Mouse (Mus musculus) midbrain, embryonic 14.5 days (tissue): Measurements from ENCODE around the gene Serp1. TPM values are rescaled to one million over a fixed set of nuclear protein-coding genes. Genes with fewer than 3 reads are reported as not detected.

Source experiments
- ATAC-seq: fragments of 200-750 bp; cut with Nextera tagmentation; 2 replicates; pipeline ENCODE4 v1.8.0; 2017; ENCODE audit warnings: moderate number of reproducible peaks, moderate library complexity; ENCODE audit not compliant: low FRiP score, low TSS enrichment
- DNase-seq: peaks from one replicate; pipeline ENCODE4 v3.0.0-alpha.2; 2015
- H3K27ac ChIP-seq: fragments of 300-500 bp; sonication (generic); replicated peaks from 2 replicates; pipeline ENCODE4 v1.5.1; 2014; ENCODE audit warnings: mild to moderate bottlenecking, low read depth, low read length, moderate library complexity
- H3K27me3 ChIP-seq: fragments of 300-500 bp; sonication (generic); 2 replicates; pipeline ENCODE4 v1.6.1; 2014; ENCODE audit warnings: low read length, control low read depth, mixed read lengths; ENCODE audit not compliant: control insufficient read depth, insufficient read depth
- H3K36me3 ChIP-seq: fragments of 300-500 bp; sonication (generic); 2 replicates; pipeline ENCODE4 v1.6.1; 2014; ENCODE audit warnings: low read length, control low read depth; ENCODE audit not compliant: control insufficient read depth, insufficient read depth
- H3K4me1 ChIP-seq: fragments of 300-500 bp; sonication (generic); 2 replicates; pipeline ENCODE4 v1.6.1; 2014; ENCODE audit warnings: mild to moderate bottlenecking, antibody characterized with exemption, low read length, control low read depth; ENCODE audit not compliant: control insufficient read depth, insufficient read depth
- H3K4me2 ChIP-seq: fragments of 300-500 bp; sonication (generic); 2 replicates; pipeline ENCODE4 v1.6.1; 2014; ENCODE audit warnings: mild to moderate bottlenecking, low read length, moderate library complexity
- H3K4me3 ChIP-seq: fragments of 300-500 bp; sonication (generic); replicated peaks from 2 replicates; pipeline ENCODE4 v1.5.1; 2014; ENCODE audit warnings: low read depth, low read length
- H3K9ac ChIP-seq: fragments of 300-500 bp; sonication (generic); replicated peaks from 2 replicates; pipeline ENCODE4 v1.6.1; 2014; ENCODE audit warnings: mild to moderate bottlenecking, low read length, moderate library complexity
- H3K9me3 ChIP-seq: fragments of 300-500 bp; sonication (generic); 2 replicates; pipeline ENCODE4 v1.6.1; 2016; ENCODE audit warnings: low read length, control low read depth, mixed read lengths; ENCODE audit not compliant: control insufficient read depth
- WGBS: fragments of 180-500 bp; shearing (Covaris S2); extraction: QIAGEN DNeasy Blood & Tissue Kit; methylation state at CpG from one replicate; pipeline ENCODE4 v1.1.7; 2014; 5-methylcytosine and 5-hydroxymethylcytosine counted together
- polyA plus RNA-seq: library from polyadenylated mRNA; unstranded; fragments of >200 nt; fragmentation: Nextera tagmentation; extraction: Ambion mirVana; gene quantifications from 2 replicates; pipeline ENCODE4 v1.2.1, GENCODE M21; 2014

The Serp1 gene
- polyA plus RNA-seq, 1 experiment from 2014 or later, result 69.1 TPM

DNA sequence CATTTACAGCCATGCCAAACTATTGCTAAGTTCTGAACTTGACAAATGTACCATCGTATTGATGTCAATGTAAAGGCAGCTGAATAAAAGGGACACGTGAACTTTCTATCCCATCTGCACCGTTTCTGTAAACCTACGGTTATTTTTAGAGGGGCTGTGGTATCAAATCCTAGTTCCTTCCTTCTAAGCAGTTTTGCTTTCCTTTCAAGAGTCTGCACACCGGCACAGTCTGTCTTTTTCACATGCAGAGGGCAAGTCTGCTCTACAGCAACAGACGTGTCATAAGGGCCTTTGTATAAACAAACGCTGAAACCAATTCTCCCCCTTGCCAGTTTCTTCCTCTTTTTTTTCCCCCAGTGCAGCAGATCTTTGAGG, 9.1 kb downstream of the Serp1 start:
- WGBS, result 85% methylated on average over 7 of the region's 7 CpGs
- no peaks in the 10 kb centered on the region for H3K27me3 ChIP-seq
- no peak overlapping the region for H3K27ac ChIP-seq
- DNase-seq (no peak), ATAC-seq (no peak)
- no peaks in the 10 kb centered on the region for H3K4me1 ChIP-seq
- no peak overlapping the region for H3K9ac ChIP-seq
- no peak overlapping the region for H3K4me2 ChIP-seq
- H3K36me3 ChIP-seq, result peaks cover 10% of the 10 kb centered on the region
- no peaks in the 10 kb centered on the region for H3K9me3 ChIP-seq
- H3K4me3 ChIP-seq, result no peak overlapping the region

- 96% methylated on average over 1 of the region's 1 CpGs for WGBS
These were observed 9.6 kb downstream of the Serp1 start for GRCm38 (mm10) chr3:58515947-58516601.

DNA sequence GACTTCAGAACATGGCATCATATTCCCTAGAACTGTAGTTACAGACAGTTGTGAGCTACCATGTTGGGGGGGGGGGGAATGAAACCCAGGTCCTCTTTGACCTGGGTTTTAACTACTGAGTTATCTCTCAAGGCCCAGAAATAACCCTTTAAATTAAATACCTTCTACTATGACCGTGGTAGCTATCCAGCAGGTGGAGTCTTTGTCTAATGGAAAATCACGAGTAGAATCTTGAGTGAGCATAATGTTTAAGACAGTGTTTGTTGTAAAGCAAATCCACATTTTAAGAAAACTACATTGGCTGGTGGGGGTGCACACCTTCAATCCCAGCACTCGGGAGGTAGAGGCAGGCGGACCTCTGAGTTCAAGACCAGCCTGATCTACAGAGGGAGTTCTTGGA, 12.2 kb downstream of the Serp1 start:
- no peak for DNase-seq
- Histone ChIP-seq H3K4me3 (no peak overlapping the region), H3K27me3 (no peaks in the 10 kb centered on the region), H3K4me2 (no peak overlapping the region), H3K27ac (no peak overlapping the region), H3K4me1 (no peaks in the 10 kb centered on the region), H3K9me3 (no peaks in the 10 kb centered on the region), H3K36me3 (no peaks in the 10 kb centered on the region), H3K9ac (no peak overlapping the region)
- ATAC-seq, result no peak
- WGBS, result 81% methylated on average over 4 of the region's 4 CpGs

More at GRCm38 (mm10) chr3:58515947-58516601, 9.6 kb downstream of the Serp1 start:
- Histone ChIP-seq H3K4me2 (no peak overlapping the region), H3K27me3 (no peaks in the 10 kb centered on the region), H3K36me3 (peaks cover 5% of the 10 kb centered on the region), H3K4me3 (no peak overlapping the region), H3K9ac (no peak overlapping the region), H3K27ac (no peak overlapping the region), H3K4me1 (no peaks in the 10 kb centered on the region), H3K9me3 (no peaks in the 10 kb centered on the region)
- DNase-seq (no peak), ATAC-seq (no peak)

DNA sequence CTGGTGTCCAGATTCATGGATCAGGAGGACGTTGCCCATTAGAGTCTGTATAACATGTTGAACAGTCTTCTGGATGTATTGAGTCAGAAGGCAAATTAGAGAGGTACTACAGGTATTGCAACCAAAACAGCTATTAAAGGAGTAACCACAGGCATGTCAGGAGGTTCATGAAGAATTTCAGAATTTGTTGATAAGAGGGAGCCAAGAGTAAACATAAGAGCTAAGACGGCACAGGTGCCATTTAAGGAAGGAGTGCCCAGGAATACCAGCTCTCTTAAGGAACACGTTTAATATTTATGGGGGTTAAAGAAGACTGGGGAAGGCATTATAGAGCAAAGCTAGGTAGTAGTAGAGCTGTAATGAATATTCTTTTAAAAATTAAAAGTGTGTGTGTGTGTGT, 13.0 kb downstream of the Serp1 start:
- 85% methylated on average over 3 of the region's 3 CpGs for WGBS

DNA sequence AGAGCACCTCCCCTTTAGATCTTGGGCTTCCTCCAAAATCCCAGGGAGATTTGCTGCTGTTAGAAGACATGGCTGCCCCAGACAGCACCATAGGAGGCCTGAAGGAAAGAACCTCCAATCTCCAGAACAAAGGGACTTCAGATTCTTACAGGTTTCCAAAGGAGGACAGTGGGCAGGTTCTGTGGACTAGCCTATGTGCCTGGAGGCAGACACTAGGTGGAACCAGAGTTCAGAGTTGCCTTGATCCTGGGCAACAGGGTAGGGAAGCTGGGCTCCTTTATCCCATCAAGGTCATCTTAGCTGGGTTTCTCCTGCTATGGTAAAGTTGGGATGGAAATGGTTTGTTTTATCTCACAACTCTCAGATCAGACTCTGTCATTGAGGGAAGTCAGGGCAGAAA, 14.1 kb downstream of the Serp1 start:
- Histone ChIP-seq H3K4me3 (no peak overlapping the region), H3K4me2 (no peak overlapping the region), H3K27me3 (no peaks in the 10 kb centered on the region), H3K9ac (no peak overlapping the region), H3K36me3 (no peaks in the 10 kb centered on the region), H3K9me3 (no peaks in the 10 kb centered on the region), H3K27ac (no peak overlapping the region), H3K4me1 (no peaks in the 10 kb centered on the region)
- no peak for ATAC-seq
- DNase-seq, result no peak

More for the DNA sequence above, 13.0 kb downstream of the Serp1 start:
- Histone ChIP-seq H3K36me3 (no peaks in the 10 kb centered on the region), H3K4me1 (no peaks in the 10 kb centered on the region), H3K27me3 (no peaks in the 10 kb centered on the region), H3K4me3 (no peak overlapping the region), H3K9ac (no peak overlapping the region), H3K9me3 (no peaks in the 10 kb centered on the region), H3K27ac (no peak overlapping the region), H3K4me2 (no peak overlapping the region)
- ATAC-seq, result no peak
- no peak for DNase-seq

GRCm38 (mm10) chr3:58508020-58508750, 17.5 kb downstream of the Serp1 start:
- WGBS, result 91% methylated on average over 7 of the region's 7 CpGs
- Histone ChIP-seq H3K9ac (no peak overlapping the region), H3K27ac (no peak overlapping the region), H3K36me3 (no peaks in the 10 kb centered on the region), H3K4me2 (no peak overlapping the region), H3K9me3 (no peaks in the 10 kb centered on the region), H3K4me3 (no peak overlapping the region), H3K4me1 (no peaks in the 10 kb centered on the region), H3K27me3 (no peaks in the 10 kb centered on the region)
- ATAC-seq (no peak), DNase-seq (no peak)

- no peak for ATAC-seq
- no peaks in the 10 kb centered on the region for H3K9me3 ChIP-seq
- H3K27ac ChIP-seq, result no peak overlapping the region
- no peaks in the 10 kb centered on the region for H3K27me3 ChIP-seq
- no peak overlapping the region for H3K4me2 ChIP-seq
- DNase-seq, result no peak
- no peak overlapping the region for H3K9ac ChIP-seq
- no peak overlapping the region for H3K4me3 ChIP-seq
- no peaks in the 10 kb centered on the region for H3K4me1 ChIP-seq
- H3K36me3 ChIP-seq, result no peaks in the 10 kb centered on the region
These were observed 21.0 kb downstream of the Serp1 start for GRCm38 (mm10) chr3:58504676-58505075.

- no peak overlapping the region for H3K9ac ChIP-seq
- no peaks in the 10 kb centered on the region for H3K4me1 ChIP-seq
- ATAC-seq (no peak), DNase-seq (peak; percentile 8)
- H3K9me3 ChIP-seq, result no peaks in the 10 kb centered on the region
- H3K27ac ChIP-seq, result no peak overlapping the region
- no peaks in the 10 kb centered on the region for H3K27me3 ChIP-seq
- no peaks in the 10 kb centered on the region for H3K36me3 ChIP-seq
- WGBS, result 33% methylated on average over 3 of the region's 3 CpGs
- no peak overlapping the region for H3K4me3 ChIP-seq
- H3K4me2 ChIP-seq, result no peak overlapping the region
These were observed 21.9 kb downstream of the Serp1 start for GRCm38 (mm10) chr3:58503720-58504333.

- ATAC-seq, result no peak
These were observed 23.7 kb downstream of the Serp1 start for GRCm38 (mm10) chr3:58501961-58502360.

More at GRCm38 (mm10) chr3:58501961-58502360, 23.7 kb downstream of the Serp1 start:
- Histone ChIP-seq H3K27ac (no peak overlapping the region), H3K9me3 (no peaks in the 10 kb centered on the region), H3K27me3 (no peaks in the 10 kb centered on the region), H3K4me3 (no peak overlapping the region), H3K9ac (no peak overlapping the region), H3K4me2 (no peak overlapping the region), H3K4me1 (no peaks in the 10 kb centered on the region), H3K36me3 (no peaks in the 10 kb centered on the region)
- DNase-seq, result no peak
- WGBS, result 66% methylated on average over 2 of the region's 2 CpGs
